Mouse (Mus musculus) neural tube, embryonic 11.5 days (tissue): ENCODE measurements around the gene Ccdc65. TPM values are rescaled to one million over a fixed set of nuclear protein-coding genes. Genes with fewer than 3 reads are reported as not detected.
A peak's percentile ranks its signal among the peaks of the same experiment; 100 is the strongest.

Experiments used
- ATAC-seq: fragments of 200-750 bp; cut with Nextera tagmentation; 2 replicates; pipeline ENCODE4 v1.8.0; 2017; ENCODE audit warnings: moderate number of reproducible peaks, mild to moderate bottlenecking, moderate TSS enrichment, moderate library complexity; ENCODE audit not compliant: insufficient read depth, low FRiP score, low TSS enrichment
- DNase-seq: peaks from one replicate; pipeline ENCODE4 v3.0.0-alpha.2; 2015; ENCODE audit warnings: low spot score
- H3K27ac ChIP-seq: fragments of 300-500 bp; sonication (generic); 2 replicates; pipeline ENCODE4 v1.5.1; 2014; ENCODE audit warnings: low read depth, mild to moderate bottlenecking, low read length
- H3K27me3 ChIP-seq: fragments of 300-500 bp; sonication (generic); 2 replicates; pipeline ENCODE4 v1.6.1; 2014; ENCODE audit warnings: mild to moderate bottlenecking, low read length, mixed read lengths; ENCODE audit not compliant: control insufficient read depth, insufficient read depth
- H3K36me3 ChIP-seq: fragments of 300-500 bp; sonication (generic); 2 replicates; pipeline ENCODE4 v1.6.1; 2014; ENCODE audit warnings: mild to moderate bottlenecking, low read length, moderate library complexity, mixed read lengths; ENCODE audit not compliant: control insufficient read depth, insufficient read depth
- H3K4me1 ChIP-seq: fragments of 300-500 bp; sonication (generic); 2 replicates; pipeline ENCODE4 v1.6.1; 2014; ENCODE audit warnings: low read length, mixed read lengths; ENCODE audit not compliant: control insufficient read depth, insufficient read depth
- H3K4me2 ChIP-seq: fragments of 300-500 bp; sonication (generic); 2 replicates; pipeline ENCODE4 v1.6.1; 2014; ENCODE audit warnings: low read depth, mild to moderate bottlenecking, moderate library complexity
- H3K4me3 ChIP-seq: fragments of 300-500 bp; sonication (generic); 2 replicates; pipeline ENCODE4 v1.5.1; 2014; ENCODE audit warnings: low read depth, low read length
- H3K9ac ChIP-seq: fragments of 300-500 bp; sonication (generic); 2 replicates; pipeline ENCODE4 v1.6.1; 2014; ENCODE audit warnings: mild to moderate bottlenecking, low read length
- H3K9me3 ChIP-seq: fragments of 300-500 bp; sonication (generic); 2 replicates; pipeline ENCODE4 v1.6.1; 2016; ENCODE audit warnings: low read length; ENCODE audit not compliant: control insufficient read depth
- WGBS: fragments of 180-500 bp; shearing (Covaris S2); extraction: QIAGEN DNeasy Blood & Tissue Kit; methylation state at CpG from one replicate; pipeline ENCODE4 v1.1.7; 2014; 5-methylcytosine and 5-hydroxymethylcytosine counted together
- polyA plus RNA-seq: library from polyadenylated mRNA; unstranded; fragments of >200 nt; fragmentation: Nextera tagmentation; extraction: Ambion mirVana; gene quantifications from 2 replicates; pipeline ENCODE4 v1.2.1, GENCODE M21; 2014

The Ccdc65 gene
- polyA plus RNA-seq, 1 experiment from 2014 or later, result 0.70 TPM

DNA sequence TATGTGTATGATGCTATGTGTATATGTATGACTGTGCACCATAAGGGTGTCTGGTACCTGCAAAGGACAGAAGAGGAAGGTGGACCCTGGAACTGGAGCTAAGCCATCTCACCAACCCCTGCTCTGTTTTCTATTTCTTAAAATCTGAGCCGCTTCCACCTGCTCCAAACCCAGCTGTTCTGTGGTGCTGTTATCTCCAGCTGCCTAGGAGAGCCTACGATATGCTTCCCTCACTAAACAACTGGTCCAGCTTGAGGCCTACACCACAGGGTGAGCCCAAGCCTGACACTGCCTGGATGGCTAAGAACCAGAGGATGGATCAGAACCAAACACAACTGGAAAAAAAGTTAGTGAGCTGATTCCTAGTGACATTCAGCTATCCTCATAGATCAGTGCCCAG is 46.1 kb downstream of the Ccdc65 start:
- no peak overlapping the region for H3K9ac ChIP-seq
- H3K36me3 ChIP-seq, result 0 out of 2 replicates have a peak, but pooled peaks cover 2% of the 10 kb centered on the region
- H3K4me1 ChIP-seq, result no peaks in the 10 kb centered on the region
- no peaks in the 10 kb centered on the region for H3K9me3 ChIP-seq
- no peak for DNase-seq
- no peak for ATAC-seq
- 93% methylated on average over 2 of the region's 2 CpGs for WGBS
- H3K4me3 ChIP-seq, result no peak overlapping the region
- no peak overlapping the region for H3K4me2 ChIP-seq
- no peak overlapping the region for H3K27ac ChIP-seq
- H3K27me3 ChIP-seq, result no peaks in the 10 kb centered on the region

DNA sequence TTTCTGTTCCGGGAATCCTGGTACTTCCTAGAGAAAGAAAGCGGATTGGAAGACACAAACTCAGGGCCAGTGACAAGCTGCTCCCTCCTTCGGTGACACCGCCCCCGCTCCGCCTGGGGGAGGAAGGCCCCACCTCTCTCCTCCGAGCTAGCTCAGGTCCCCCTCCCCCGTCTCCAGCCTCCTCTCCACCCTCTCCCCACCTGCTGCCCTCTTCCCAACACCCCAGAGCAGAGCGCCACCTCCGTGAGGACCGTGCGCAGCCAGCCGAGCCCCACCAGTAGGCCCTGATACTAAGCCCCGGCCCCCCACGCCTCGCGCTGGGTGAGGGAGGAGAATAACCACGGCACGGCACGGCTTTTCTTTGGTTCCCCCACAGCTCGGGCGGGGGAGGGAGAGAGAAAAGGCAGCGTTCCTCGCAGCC is 54.2 kb downstream of the Ccdc65 start:
- H3K4me3 ChIP-seq, result peak overlapping the region; percentile 98
- peak; percentile 82 for DNase-seq
- H3K9me3 ChIP-seq, result no peaks in the 10 kb centered on the region
- H3K36me3 ChIP-seq, result 0 out of 2 replicates have a peak, but pooled peaks cover 2% of the 10 kb centered on the region
- peaks cover 3% of the 10 kb centered on the region; the same call in 1 of the 2 replicates for H3K4me1 ChIP-seq
- 0% methylated on average over 24 of the region's 24 CpGs for WGBS
- peak overlapping the region; percentile 93 for H3K9ac ChIP-seq
- peak overlapping the region; percentile 73 for H3K27ac ChIP-seq
- peaks cover 6% of the 10 kb centered on the region for H3K27me3 ChIP-seq
- peak; percentile 59 for ATAC-seq
- peak overlapping the region; percentile 90 for H3K4me2 ChIP-seq

GRCm38 (mm10) chr15:98762670-98763529 is 54.9 kb downstream of the Ccdc65 start, which contains the start of gene Arf3:
Gene Arf3, minus strand, starts transcription at chr15:98763214.
- H3K9ac ChIP-seq, result peak within 1 kb of the TSS; percentile 93
- peak; percentile 93 for ATAC-seq
- DNase-seq, result peak; percentile 97
- peak within 1 kb of the TSS; percentile 90 for H3K4me2 ChIP-seq
- peak within 1 kb of the TSS; percentile 98 for H3K4me3 ChIP-seq
- peak within 1 kb of the TSS; percentile 73 for H3K27ac ChIP-seq
- H3K27me3 ChIP-seq, result peaks cover 6% of the 10 kb centered on the region
- H3K9me3 ChIP-seq, result no peaks in the 10 kb centered on the region
- H3K36me3 ChIP-seq, result 0 out of 2 replicates have a peak, but pooled peaks cover 2% of the 10 kb centered on the region
- peaks cover 3% of the 10 kb centered on the region; the same call in 1 of the 2 replicates for H3K4me1 ChIP-seq
- WGBS, result under 1% methylated on average over 60 of the region's 76 CpGs

DNA sequence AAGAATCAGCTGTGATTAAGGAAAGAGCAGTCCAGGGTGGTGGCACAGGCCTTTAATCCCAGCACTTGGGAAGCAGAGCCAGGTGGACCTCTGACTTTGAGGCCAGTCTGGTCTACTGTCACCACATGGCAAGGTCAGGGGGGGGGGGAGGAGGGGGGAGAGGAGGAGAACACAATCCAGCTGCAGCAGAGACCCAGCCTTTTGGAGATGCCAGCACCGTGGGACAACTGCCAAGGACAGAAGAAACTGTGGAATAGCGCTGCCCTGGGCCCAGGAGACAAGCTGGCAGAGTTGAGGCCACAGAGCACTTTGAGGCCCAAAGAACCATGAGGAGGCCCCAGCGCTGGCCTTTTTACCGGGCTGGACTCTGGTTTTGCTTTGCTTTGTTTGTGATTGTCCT is 57.9 kb downstream of the Ccdc65 start:
- Histone ChIP-seq H3K9ac (no peak overlapping the region), H3K27ac (no peak overlapping the region), H3K27me3 (peaks cover 23% of the 10 kb centered on the region), H3K36me3 (no peaks in the 10 kb centered on the region), H3K4me2 (no peak overlapping the region), H3K4me1 (peaks cover 3% of the 10 kb centered on the region; the same call in 1 of the 2 replicates), H3K9me3 (no peaks in the 10 kb centered on the region), H3K4me3 (no peak overlapping the region)
- ATAC-seq, result no peak
- WGBS, result 64% methylated on average over 4 of the region's 4 CpGs
- no peak for DNase-seq

DNA sequence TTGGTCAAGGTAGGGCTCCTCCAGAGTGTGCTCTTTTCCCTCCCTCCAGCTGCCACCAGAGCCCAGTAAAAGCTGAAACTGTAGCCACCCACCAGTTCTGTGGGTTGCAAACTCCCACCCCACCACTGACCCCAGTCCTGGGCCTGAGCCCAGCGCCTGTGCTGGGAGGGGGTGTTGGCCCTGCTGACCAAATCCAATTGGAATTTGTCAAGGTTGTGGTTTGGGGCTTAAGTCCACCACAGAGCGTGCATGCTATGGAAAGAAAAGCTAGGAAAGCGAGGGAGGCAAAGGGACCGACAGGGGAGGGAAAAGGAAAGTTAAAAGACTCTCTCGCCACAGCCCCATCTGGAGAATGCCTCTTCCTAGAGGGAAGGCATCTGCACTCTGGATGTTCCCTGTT is 60.3 kb downstream of the Ccdc65 start:
- 12% methylated on average over 5 of the region's 5 CpGs for WGBS
- DNase-seq (no peak), ATAC-seq (no peak)
- Histone ChIP-seq H3K9ac (no peak overlapping the region), H3K4me1 (peaks cover 8% of the 10 kb centered on the region; the same call in 1 of the 2 replicates), H3K9me3 (no peaks in the 10 kb centered on the region), H3K4me3 (no peak overlapping the region), H3K4me2 (no peak overlapping the region), H3K27ac (no peak overlapping the region), H3K27me3 (peaks cover 46% of the 10 kb centered on the region), H3K36me3 (no peaks in the 10 kb centered on the region)

DNA sequence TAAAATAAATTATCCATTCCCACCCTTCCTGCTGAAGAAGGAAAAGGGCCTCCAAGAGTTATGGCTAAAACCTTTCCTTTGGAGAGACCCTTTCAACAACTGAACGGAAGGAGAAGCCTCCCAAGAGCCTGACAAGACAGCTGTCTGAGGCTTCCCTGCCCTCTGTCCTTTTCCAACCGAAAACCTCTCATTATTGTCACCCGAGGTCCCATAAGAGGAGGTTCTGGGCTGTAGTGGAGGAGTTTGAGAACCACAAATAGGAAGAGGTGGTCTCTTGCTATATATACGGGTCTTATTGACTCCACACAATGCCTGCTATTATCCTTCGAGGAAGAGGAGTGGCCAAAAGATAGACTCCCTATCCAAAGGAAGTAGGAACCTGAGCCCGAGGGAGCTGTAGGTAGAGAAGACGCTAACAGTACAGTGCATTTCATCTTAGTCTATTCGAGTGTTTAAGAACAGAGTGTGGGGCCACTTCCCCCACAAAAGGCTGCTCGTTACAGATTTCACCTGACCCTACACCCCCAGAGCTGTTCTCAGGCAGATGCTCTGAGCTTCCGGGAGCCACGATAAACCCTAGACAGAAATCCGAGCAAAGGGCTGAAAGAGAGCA is 63.9 kb downstream of the Ccdc65 start:
- Histone ChIP-seq H3K4me3 (peak overlapping the region; percentile 16), H3K36me3 (no peaks in the 10 kb centered on the region), H3K4me2 (peak overlapping the region; percentile 37; the same call in 1 of the 2 replicates), H3K9me3 (no peaks in the 10 kb centered on the region), H3K27ac (no peak overlapping the region), H3K9ac (no peak overlapping the region), H3K4me1 (peaks cover 16% of the 10 kb centered on the region), H3K27me3 (peaks cover 77% of the 10 kb centered on the region)
- no peak for DNase-seq
- whole genome bisulfite sequencing, result 3% methylated on average over 12 of the region's 12 CpGs
- ATAC-seq, result no peak

- Histone ChIP-seq H3K9ac (no peak overlapping the region), H3K27me3 (peaks cover 85% of the 10 kb centered on the region), H3K4me1 (peaks cover 16% of the 10 kb centered on the region), H3K4me2 (peak overlapping the region; percentile 37), H3K9me3 (no peaks in the 10 kb centered on the region), H3K36me3 (no peaks in the 10 kb centered on the region), H3K4me3 (peak overlapping the region; percentile 16), H3K27ac (no peak overlapping the region)
- WGBS, result 2% methylated on average over 36 of the region's 36 CpGs
- peak; percentile 44 for DNase-seq
- no peak for ATAC-seq
Observed at GRCm38 (mm10) chr15:98772511-98773211, 64.7 kb downstream of the Ccdc65 start.
